Mouse (Mus musculus): Measurements from ENCODE around the gene Hopx. TPM values are rescaled to one million over a fixed set of nuclear protein-coding genes. Genes with fewer than 3 reads are reported as not detected.

Gene Hopx
- total RNA-seq, 1 experiment from 2014 or later = 1.7 TPM

DNA sequence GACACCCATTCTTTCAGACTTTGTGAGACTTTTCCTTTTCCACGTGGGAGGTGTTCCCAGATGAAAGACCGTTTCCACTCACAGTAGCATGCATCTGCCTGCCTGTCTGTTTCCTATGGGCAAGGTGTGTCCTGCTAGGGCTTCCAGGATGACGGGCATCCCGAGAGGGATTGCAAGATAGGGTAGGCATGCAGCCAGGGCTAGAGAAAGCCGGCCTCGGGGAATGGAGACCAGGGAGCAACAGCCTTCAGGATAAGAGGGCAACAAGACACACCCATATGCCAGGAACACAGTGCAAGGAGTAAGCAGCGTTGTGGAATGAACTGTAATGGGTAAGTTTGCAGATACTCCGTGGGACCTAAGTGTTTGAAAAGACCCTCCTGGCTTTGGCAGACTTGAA, 47.6 kb downstream of the Hopx start:
- no peak for DNase-seq

DNA sequence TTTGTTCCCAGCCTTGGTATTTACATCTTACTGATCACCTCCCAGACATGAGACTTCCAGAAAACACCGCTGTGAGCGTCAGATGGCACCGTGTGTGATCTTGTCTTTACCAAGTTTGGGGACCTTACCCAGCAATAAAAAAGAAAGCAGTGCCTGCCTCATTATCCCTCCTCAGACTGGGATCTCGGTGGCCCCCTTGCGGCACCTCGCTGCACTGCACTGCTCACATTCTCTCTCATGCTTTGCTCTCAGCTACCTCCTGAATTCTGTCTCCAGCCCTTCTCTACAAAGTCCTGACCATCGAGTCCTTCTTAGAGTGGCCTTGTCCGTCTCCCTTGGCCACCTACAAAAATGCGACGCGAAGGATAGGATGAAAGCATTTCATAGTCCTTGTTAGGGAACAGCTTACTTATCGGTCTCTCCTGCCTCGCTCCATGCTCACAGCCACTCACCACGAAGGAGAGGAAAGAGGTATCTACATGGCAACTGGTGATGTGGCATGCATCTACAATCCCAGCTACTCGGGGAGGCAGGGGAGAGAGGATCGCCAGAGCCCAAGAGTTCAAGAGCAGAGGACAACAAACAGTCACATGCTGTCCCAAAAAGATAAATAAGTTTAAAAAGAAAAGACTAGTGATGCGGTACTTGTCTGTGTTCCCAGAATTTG, 53.4 kb downstream of the Hopx start:
- peak; percentile 69 for DNase-seq

DNA sequence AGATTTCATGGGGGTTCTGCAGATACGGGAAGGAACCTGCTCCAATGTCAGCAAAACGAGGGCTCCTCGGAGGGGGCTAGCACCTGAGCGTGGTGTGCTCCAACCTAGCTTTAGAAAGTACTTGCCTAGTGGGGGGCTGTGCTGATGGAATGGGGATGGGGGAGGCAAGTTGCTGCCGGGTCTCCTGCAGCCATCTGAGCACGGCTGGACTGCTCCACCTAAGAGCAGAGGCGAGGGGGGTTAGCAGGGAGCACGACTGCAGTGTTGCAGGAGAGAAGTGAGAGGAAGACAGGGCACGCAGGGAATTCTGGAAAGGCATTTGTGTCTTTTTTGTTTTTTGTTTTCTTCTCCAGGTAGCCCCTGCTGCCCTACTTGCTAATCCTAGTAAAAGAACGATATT, 54.6 kb downstream of the Hopx start:
- DNase-seq = no peak

DNA sequence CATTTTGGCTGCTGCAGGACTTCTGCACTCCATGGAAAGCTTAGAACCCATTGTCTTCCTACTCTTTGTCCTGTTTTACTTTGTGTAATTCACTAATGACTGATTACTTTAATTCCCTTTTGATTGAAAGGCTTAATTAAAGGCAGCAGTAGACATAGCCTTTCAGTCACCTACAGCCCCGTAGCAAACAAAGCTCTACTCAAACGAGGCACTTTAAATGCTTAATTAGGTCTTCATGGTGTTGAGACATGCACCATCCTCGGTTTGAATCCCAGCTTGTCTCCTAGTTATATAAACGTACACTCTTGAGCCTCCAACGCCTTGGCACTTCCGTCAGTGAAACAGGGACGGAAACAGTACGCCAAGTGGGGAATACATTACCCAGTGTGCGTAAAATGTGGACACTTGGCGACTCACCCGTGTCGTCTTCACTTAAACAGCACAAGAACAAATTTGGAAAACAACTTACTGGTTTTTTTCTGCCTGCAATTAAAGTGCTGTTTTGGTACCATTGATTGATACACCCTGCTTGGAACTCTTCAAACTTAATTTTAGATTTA, 58.0 kb downstream of the Hopx start:
- no peak for DNase-seq

DNA sequence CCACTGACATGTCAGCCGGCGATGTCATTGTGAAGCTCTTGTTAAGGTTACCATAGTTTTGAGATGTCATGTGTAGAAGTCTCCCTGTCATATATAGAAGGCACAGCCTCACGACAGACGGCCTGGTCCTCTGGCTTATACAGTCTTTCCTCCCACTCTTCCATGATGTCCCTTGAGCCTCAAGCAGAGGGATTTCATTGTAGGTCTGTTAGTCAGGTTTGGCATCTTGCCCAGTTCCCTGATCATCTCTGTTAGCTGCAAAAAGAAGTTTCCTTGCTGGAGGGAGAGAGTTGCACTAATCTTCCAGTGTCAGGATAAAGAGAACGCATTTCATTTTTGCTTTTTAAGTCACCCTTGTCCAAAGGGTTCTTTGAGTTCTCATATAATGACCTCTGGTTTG, 62.3 kb downstream of the Hopx start:
- DNase-seq = no peak

DNA sequence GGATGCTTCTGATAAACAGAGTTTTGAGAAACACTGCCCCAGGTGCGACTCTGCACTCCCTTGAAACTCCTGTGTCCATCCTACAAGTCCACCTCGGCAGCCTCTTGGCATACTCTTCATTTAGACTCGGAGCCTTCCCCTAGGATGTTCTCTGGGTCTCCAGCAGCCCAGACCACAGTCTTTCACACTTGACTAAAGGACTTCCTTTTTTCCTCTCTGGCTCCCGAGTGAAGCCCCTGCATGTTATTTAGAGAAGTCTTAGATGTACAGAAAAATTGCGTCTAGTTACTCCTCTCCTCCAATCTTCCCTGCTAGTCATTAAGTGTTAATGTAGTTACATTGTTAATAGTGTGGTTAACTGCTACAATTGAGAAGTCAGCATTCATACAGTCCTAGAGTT, 70.6 kb downstream of the Hopx start:
- no peak for DNase-seq

DNA sequence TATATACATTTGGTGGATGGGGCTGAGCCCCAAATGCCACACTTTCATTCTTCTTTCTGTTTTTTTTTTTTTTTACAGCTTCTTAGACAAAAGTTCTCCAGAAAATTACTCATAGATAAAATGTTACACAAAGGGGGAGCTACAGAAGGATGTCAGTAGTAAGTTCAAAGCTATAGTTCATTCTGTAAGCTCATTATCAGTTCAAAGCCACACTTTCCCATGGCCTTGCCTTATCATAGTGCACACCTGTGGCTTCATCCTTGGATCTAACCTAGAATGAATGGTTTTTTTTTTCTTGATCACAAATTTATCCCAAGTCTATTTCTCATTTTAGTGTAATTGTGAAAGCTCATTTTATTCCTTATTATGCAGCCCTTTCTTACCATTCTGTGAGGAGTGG, 75.5 kb downstream of the Hopx start:
- no peak for DNase-seq

DNA sequence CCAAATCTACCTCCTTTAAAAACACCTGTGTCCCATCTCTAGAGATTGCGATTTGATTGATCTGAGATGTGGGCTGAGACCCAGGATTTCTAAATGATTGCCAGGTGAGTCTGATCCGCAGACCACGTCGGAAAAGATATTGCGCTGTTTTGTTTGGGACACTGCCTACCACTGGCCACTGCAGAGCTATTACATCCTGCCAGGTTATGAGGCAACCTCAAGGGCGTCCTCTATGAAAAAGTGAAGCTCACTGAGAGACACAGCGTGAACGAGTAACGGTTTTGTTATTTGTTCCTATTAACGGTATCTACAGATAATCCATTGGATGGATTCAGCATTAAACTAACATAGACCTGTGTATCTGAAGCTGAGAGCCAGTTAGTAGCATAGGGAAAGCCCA, 76.5 kb downstream of the Hopx start:
- DNase-seq = no peak

Other genes starting within 250 kb of the Hopx start
- gene Aasdh, start 209.6 kb downstream of the Hopx start, total RNA-seq (2021) = 24.0 and 32.1 TPM in 2 replicates
- gene Paics, start 163.8 kb downstream of the Hopx start, total RNA-seq (2021) = 239 and 257 TPM in 2 replicates
- gene Ppat, start 163.5 kb downstream of the Hopx start, total RNA-seq (2021) = 20.9 and 28.0 TPM in 2 replicates
- gene Srp72, start 140.4 kb downstream of the Hopx start, total RNA-seq (2021) = 120 and 150 TPM in 2 replicates
- gene Arl9, start 111.1 kb downstream of the Hopx start, total RNA-seq (2021) = 0.67 TPM in 1 of 2 replicates, not detected in the other
- not detected in 2 replicates for gene Thegl, start 99.1 kb downstream of the Hopx start, total RNA-seq (2021)
- not detected in 2 replicates for gene Spink2, start 96.3 kb upstream of the Hopx start, total RNA-seq (2021)
- gene Rest, start 150.4 kb upstream of the Hopx start, total RNA-seq (2021) = 26.4 and 28.8 TPM in 2 replicates
- 28.7 and 42.9 TPM in 2 replicates for gene Noa1, start 195.0 kb upstream of the Hopx start, total RNA-seq (2021)
- gene Polr2b, start 195.0 kb upstream of the Hopx start, total RNA-seq (2021) = 102 and 106 TPM in 2 replicates